Mouse (Mus musculus): ENCODE measurements at regions not wholly inside any gene's neighbourhood (a gene's known extent, or its start where the extent isn't known, plus 50 kb on each side); places are given as distances from the start of the nearest gene placed in this dataset.

- no peak for DNase-seq
These were observed 444.3 kb downstream of the Gm826 start for GRCm38 (mm10) chr2:159889701-159890100.

GRCm38 (mm10) chr2:159884773-159885459 lies 449.0 kb downstream of the Gm826 start:
- DNase-seq: no peak

GRCm38 (mm10) chr2:159866981-159867380 lies 467.0 kb downstream of the Gm826 start:
- no peak for DNase-seq

GRCm38 (mm10) chr2:159866391-159866790 lies 467.6 kb downstream of the Gm826 start:
- DNase-seq: no peak

- no peak for DNase-seq
These were observed 470.8 kb downstream of the Gm826 start for GRCm38 (mm10) chr2:159863185-159863584.

- DNase-seq: no peak
These were observed 479.9 kb downstream of the Gm826 start for GRCm38 (mm10) chr2:159853891-159854665.

GRCm38 (mm10) chr2:159852959-159853358 lies 481.0 kb downstream of the Gm826 start:
- DNase-seq: no peak

GRCm38 (mm10) chr2:159832488-159833113 lies 501.4 kb downstream of the Gm826 start:
- no peak for DNase-seq

- DNase-seq: no peak
These were observed 507.5 kb downstream of the Gm826 start for GRCm38 (mm10) chr2:159826417-159826816.

GRCm38 (mm10) chr2:159818556-159818955 lies 515.4 kb downstream of the Gm826 start:
- no peak for DNase-seq

- no peak for DNase-seq
These were observed 517.6 kb downstream of the Gm826 start for GRCm38 (mm10) chr2:159816344-159816743.
